Mouse (Mus musculus) MEL (cell line): Measurements from ENCODE around the gene Ubr1.

Experiments used
- USF1 ChIP-seq: IDR thresholded peaks from 2 replicates; pipeline ENCODE4 v1.6.1; 2014; ENCODE audit warnings: low read depth, mild to moderate bottlenecking, inconsistent platforms, low read length, improper control_type of control experiment, moderate library complexity
- ZKSCAN1 ChIP-seq: IDR thresholded peaks from 2 replicates; pipeline ENCODE4 v1.6.1; 2012; ENCODE audit warnings: low read depth, mild to moderate bottlenecking, inconsistent platforms, low read length, improper control_type of control experiment, moderate library complexity

- TF ChIP-seq ZKSCAN1 (no peak), USF1 (no peak)
These were observed 5.0 kb downstream of the Ubr1 start for GRCm38 (mm10) chr2:120965486-120965885.
